In genomic region chr10:60821736-60822358, GRCm38 (mm10) we compare ENCODE assay signal across 10 mouse cellular contexts. TPM values are rescaled to one million over a fixed set of nuclear protein-coding genes. Genes with fewer than 3 reads are reported as not detected.
DNase-seq lines count a peak whose midpoint lies in the region; ATAC-seq and TF ChIP-seq lines count a peak whose summit lies in the region.
"Had no signal": no experiment of that assay in that cellular context is flagged by ENCODE, and none has a peak within 500 bp of the region (broad histone marks: within the 10 kb centered on the region; RNA-seq: fewer than 3 reads in every experiment).

No protein-coding gene starts in this region.

- H3K9ac ChIP-seq in kidney, embryonic 14.5 days (ENCODE audit: low read depth, low read length): no peak overlapping the region
- H3K9ac ChIP-seq in heart, embryonic 15.5 days: no peak overlapping the region
- H3K9ac ChIP-seq: liver, embryonic 12.5 days had no signal

- no peak for ATAC-seq in kidney, embryonic 14.5 days (ENCODE audit: low FRiP score, low TSS enrichment)
- ATAC-seq in heart, embryonic 15.5 days (replicated peaks; ENCODE audit: insufficient number of reproducible peaks, insufficient read depth, low FRiP score, low read depth): no peak
- no peak for ATAC-seq in megakaryocyte-erythroid progenitor cell, adult 5-6 weeks (replicated peaks; ENCODE audit: low FRiP score, low TSS enrichment, poor library complexity, severe bottlenecking)
- ATAC-seq: liver, embryonic 12.5 days had no signal

- H3K4me2 ChIP-seq in kidney, embryonic 14.5 days (replicated peaks; ENCODE audit: low read depth, low read length): no peak overlapping the region
- H3K4me2 ChIP-seq in heart, embryonic 15.5 days: no peak overlapping the region
- H3K4me2 ChIP-seq: liver, embryonic 12.5 days had no signal

- TF ChIP-seq POLR2A in brain, embryonic 14.5 days (IDR thresholded peaks at IDR 0.05; ENCODE audit: borderline replicate concordance, extremely low read depth, insufficient read depth, insufficient read length, poor library complexity, severe bottlenecking): no peak

- H3K36me3 ChIP-seq in kidney, embryonic 14.5 days (ENCODE audit: control insufficient read depth, insufficient read depth, low read length): no peaks in the 10 kb centered on the region
- no peaks in the 10 kb centered on the region for H3K36me3 ChIP-seq in heart, embryonic 15.5 days
- H3K36me3 ChIP-seq: liver, embryonic 12.5 days had no signal

- 51% methylated on average over 7 of the region's 7 CpGs for WGBS in kidney, embryonic 14.5 days
- WGBS in heart, embryonic 15.5 days: 29% methylated on average over 7 of the region's 7 CpGs

- H3K4me1 ChIP-seq in kidney, embryonic 14.5 days (ENCODE audit: control insufficient read depth, insufficient read depth, low read length): peaks cover 70% of the 10 kb centered on the region
- peaks cover 98% of the 10 kb centered on the region for H3K4me1 ChIP-seq in heart, embryonic 15.5 days (replicated peaks)

- TF ChIP-seq CTCF in brain, embryonic 14.5 days (IDR thresholded peaks at IDR 0.05; ENCODE audit: borderline replicate concordance, extremely low read depth, insufficient read depth, insufficient read length): no peak

- no peaks in the 10 kb centered on the region for H3K9me3 ChIP-seq in kidney, embryonic 14.5 days (ENCODE audit: control insufficient read depth, low read length)
- no peaks in the 10 kb centered on the region for H3K9me3 ChIP-seq in heart, embryonic 15.5 days (replicated peaks)
- H3K9me3 ChIP-seq: liver, embryonic 12.5 days had no signal

- no peak overlapping the region for H3K4me3 ChIP-seq in kidney, embryonic 14.5 days (ENCODE audit: low read length)
- no peak overlapping the region for H3K4me3 ChIP-seq in heart, embryonic 15.5 days
- H3K4me3 ChIP-seq: liver, embryonic 12.5 days had no signal

- no peaks in the 10 kb centered on the region for H3K27me3 ChIP-seq in kidney, embryonic 14.5 days (ENCODE audit: control insufficient read depth, insufficient read depth, low read length)
- no peaks in the 10 kb centered on the region for H3K27me3 ChIP-seq in heart, embryonic 15.5 days

- DNase-seq in kidney, adult 9 months: no peak
- peak; percentile 89 for DNase-seq in MN1 (ENCODE audit: low spot score)
- peak; percentile 57 for DNase-seq in brain, embryonic 14.5 days (ENCODE audit: low read depth)
- DNase-seq in gastrocnemius, adult 8-10 months (ENCODE audit: low spot score in 2 of 2): no peak
- DNase-seq in right cerebral cortex, postnatal 10 days (ENCODE audit: low spot score in 2 of 2): no peak
- DNase-seq: kidney, postnatal 36 days had no signal

- H3K27ac ChIP-seq in kidney, embryonic 14.5 days (ENCODE audit: low read depth, low read length): peak overlapping the region; percentile 30; the same call in 1 of the 2 replicates
- H3K27ac ChIP-seq in heart, embryonic 15.5 days: peak overlapping the region; percentile 63
- H3K27ac ChIP-seq: liver, embryonic 12.5 days had no signal

RNA-seq across cellular contexts. Expression of gene Unc5b, which starts 9.5 kb away (rescaled TPM):
- polyA plus RNA-seq in kidney, embryonic 14.5 days (2014; fragmentation: Nextera tagmentation; extraction: Ambion mirVana): 7.9 and 10.1 TPM in 2 replicates
- polyA plus RNA-seq in brain, embryonic 14.5 days (2012; rRNA removed): 6.3 and 12.7 TPM in 2 replicates
- polyA plus RNA-seq in heart, embryonic 15.5 days (2015; fragmentation: Nextera tagmentation; extraction: Ambion mirVana): 11.7 TPM in 2 replicates
- total RNA-seq in megakaryocyte-erythroid progenitor cell, adult 5-6 weeks (2014; fragmentation: Nextera tagmentation): not detected in 2 replicates
- not detected in 2 replicates for total RNA-seq in megakaryocyte-erythroid progenitor cell, adult 5-6 weeks (2017)
- total RNA-seq in gastrocnemius, adult 8-10 months (2022): 1 to 10 TPM; 1.1 to 2.4 (median 1.8) TPM

Comparison
In these comparisons a context has a peak if more than half of its experiments do, and no peak if none do; other contexts are left out.
1. DNase-seq: peak in MN1 (single experiment) and brain, embryonic 14.5 days (single experiment); none in kidney, adult 9 months (single experiment), gastrocnemius, adult 8-10 months (0 of 2) and right cerebral cortex, postnatal 10 days (0 of 2).